Mouse (Mus musculus): Measurements from ENCODE around the gene 4930550C14Rik. TPM values are rescaled to one million over a fixed set of nuclear protein-coding genes. Genes with fewer than 3 reads are reported as not detected.

The 4930550C14Rik gene
- 0.12 TPM in 1 of 2 replicates, not detected in the other for polyA plus RNA-seq (2012; rRNA removed)

DNA sequence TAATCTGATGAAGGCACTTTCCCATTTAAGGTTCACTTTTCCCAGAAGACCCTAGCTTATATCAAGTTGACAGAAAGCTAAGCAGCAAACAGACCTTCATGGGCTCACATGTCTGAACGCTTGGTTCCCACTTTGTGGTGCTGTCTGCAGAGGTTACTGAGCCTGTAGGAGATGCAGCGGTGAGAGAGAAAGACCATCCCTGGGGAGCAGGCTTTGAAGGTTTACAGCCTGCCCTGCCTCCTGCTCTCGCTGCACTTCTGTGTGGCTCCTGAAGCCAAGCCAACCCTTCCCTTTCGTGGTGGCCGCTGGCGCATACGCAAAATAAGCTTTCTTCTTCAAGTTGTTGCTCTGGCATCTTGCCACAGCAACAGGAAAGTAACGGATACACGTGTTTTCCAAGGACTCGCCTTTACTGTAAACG is at the start of gene 4930550C14Rik:
4930550C14Rik (plus strand) TSS at position 35 of the 421 bp plus-strand sequence.
- 2% methylated on average over 11 of the region's 11 CpGs for WGBS
- no peak for DNase-seq (ENCODE audit: low read depth, low spot score)

DNA sequence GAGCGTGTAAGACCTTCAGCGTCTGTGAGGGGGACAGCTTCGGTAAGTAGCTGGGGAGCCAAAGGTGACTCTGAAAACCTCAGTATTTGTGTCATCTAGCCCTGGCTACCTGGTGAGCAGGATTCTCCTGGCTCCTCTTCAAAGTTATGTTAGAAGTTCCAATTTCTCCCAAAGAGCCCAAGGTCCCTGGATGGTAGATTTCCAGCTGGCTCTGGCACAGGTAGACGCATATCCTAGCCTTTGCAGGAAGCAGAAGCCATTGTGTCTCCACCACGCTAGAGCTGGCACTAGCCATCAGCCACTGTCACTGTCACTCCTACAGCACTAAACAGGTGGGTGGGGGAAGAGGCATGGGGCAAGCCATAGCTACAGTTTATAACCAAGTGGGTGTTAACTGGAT is 49.0 kb upstream of the 4930550C14Rik start:
- DNase-seq (ENCODE audit: low read depth, low spot score) = no peak
- 81% methylated on average over 5 of the region's 5 CpGs for WGBS

DNA sequence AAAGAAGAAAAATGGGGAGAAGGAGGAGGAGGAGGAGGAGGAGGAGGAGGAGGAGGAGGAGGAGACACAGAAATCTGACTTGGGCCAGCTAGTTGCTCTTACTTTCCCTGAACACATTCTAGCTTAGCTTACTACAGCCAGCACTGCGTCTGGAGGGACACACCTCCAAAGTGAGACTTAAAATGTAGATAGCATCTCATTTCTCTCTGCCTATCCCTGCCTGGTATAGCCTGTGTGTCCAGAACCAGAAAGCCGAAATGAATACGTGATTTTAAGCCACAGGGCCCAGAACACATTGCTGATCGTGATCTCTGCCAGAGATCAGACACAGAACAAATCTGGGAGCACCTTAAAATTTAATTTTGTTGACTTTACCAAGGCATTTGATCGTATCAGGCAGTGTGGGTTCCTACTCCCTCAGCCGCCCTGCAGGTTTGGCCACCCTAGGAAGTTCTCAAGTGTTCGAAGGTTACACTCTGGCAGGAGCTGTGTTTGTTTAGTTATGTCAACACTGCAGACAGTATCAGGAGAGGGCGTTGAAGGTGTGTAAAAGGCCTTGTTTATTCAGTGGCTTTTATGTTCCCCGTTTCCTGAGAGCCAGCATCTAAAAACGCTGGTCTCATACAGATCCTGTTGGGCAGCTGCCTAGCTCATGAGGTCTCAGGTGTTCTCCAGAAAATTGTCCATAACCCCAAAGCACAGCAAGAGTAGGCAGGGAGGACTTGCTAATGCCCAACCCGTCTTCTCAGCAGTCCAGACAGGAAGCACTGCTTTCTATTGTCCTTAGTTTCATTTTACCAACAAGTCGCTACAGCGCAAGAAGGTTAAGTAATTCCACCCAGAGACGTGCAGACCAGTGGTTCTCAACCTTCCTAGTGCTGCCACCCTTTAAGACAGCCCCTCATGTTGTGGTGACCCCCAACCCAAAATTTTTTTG is 45.6 kb upstream of the 4930550C14Rik start:
- WGBS = 19% methylated on average over 14 of the region's 14 CpGs
- DNase-seq (ENCODE audit: low read depth, low spot score) = peak; percentile 90

DNA sequence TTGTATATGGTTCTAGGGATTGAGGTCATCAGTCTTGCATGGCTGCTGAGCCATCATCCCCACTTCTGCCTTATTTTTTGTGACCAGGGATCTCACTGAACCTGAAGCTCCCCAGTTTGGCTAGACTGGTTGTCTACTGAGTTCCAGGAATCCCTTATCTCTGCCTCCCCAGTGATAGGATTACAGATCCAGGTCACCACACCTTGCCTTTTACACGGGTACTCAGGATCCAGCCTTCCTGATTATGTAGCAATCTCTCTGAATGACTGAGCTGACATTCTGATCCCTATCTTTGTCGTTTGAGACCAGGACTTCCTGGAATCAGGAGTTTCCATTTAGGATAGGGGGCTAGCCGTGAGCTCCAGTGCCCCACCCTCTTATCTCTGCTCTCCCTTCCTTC is 30.8 kb upstream of the 4930550C14Rik start:
- DNase-seq (ENCODE audit: low read depth, low spot score) = no peak
- 31% methylated on average over 3 of the region's 3 CpGs for WGBS

DNA sequence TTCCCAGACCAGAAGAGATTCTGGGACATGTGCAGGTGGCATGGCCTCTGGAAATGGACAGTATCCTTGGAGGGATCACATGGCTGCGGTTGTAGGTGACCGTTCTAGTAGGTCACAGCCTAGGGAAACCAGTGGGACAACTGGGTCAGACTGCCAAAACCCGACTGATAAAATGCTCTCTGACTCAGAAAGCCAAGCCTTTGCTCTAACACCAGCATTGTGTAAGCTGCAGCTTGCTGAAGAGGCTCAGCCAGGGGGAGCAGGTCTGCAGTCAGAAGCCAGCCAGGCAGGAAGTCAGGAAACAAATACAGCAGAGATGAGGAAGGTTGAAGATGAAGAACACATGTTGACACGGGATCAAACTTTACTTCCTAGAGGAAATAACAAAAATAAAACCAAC is 26.2 kb upstream of the 4930550C14Rik start:
- no peak for DNase-seq (ENCODE audit: low read depth, low spot score)
- 27% methylated on average over 4 of the region's 4 CpGs for WGBS

DNA sequence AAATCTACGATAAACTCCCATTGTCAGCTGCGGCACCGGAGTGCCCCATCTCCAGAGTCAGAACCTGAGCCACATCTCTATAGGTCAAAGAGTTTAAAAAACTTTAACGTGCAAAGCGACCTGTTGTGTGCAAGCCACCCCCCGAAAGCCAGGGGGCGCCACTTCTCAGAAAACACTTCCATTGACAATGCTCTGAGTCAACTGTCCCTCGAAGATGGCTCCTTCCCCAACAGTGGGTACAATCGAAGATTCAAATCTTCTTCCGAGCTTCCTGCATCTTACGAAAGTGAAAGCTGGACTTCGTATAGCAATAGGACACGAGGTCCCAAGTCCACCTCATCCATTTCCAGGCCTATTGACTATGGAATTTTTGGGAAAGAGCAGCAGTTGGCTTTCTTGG is 25.3 kb upstream of the 4930550C14Rik start:
- WGBS = 66% methylated on average over 13 of the region's 13 CpGs
- no peak for DNase-seq (ENCODE audit: low read depth, low spot score)

DNA sequence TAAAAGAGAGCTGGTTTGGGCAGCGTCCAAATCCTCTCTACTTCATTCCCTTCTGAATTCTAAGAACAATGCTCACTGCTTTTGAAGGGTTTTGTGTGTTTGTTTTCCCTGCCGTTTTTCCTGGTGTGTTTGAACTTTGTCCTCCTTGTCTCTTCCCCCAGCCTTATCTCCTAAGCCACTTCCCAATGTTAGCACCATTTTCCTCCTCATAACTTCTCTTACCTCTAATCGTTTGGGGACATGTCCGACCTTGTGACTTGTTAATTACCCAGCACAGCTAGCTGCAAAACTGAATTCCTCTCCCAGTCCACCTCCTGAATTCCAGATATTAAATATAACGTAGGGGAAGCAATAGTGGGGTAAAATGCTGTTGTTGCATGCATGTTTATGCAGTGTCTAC is 24.5 kb upstream of the 4930550C14Rik start:
- no peak for DNase-seq (ENCODE audit: low read depth, low spot score)
- 18% methylated on average over 5 of the region's 5 CpGs for WGBS

DNA sequence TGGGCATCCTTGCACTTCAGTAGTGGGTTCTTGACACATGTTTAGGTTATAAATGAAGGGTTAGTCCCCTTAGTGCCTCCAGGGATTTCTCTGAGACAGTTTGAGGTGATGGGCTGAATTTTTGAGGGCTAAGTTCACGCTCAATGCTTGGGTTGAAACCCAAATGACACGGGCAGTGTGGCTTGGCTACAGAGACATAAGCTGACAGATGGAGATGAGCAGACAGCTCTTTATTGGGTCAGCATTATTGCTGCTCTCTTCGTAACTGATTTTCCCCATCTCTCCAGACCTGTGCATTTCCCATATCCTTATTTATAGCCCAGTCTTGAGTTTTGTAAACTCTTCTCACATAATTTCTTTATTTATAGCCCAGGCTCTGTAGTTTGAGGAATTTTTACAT is 24.0 kb upstream of the 4930550C14Rik start:
- no peak for DNase-seq (ENCODE audit: low read depth, low spot score)
- WGBS = 78% methylated on average over 3 of the region's 3 CpGs

DNA sequence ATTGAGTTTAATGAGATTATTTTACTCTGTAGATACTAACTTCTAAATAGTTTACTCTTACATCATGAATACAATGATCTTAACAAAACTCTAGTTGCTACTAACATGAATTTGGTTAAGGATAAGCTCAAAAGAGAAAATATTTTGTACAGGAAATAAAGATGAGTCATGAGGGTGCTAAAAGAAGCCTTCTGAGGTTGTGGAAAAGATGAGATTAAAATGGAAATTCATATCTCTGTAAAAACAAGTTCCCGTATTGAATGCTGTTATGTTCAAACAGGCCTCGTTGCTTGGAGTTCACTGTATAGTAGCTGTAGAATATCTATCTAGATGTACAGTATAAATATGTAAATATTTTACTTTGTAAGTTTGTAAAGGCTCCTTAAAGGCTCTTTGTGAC is 21.5 kb upstream of the 4930550C14Rik start:
- 75% methylated on average over 2 of the region's 2 CpGs for WGBS

DNA sequence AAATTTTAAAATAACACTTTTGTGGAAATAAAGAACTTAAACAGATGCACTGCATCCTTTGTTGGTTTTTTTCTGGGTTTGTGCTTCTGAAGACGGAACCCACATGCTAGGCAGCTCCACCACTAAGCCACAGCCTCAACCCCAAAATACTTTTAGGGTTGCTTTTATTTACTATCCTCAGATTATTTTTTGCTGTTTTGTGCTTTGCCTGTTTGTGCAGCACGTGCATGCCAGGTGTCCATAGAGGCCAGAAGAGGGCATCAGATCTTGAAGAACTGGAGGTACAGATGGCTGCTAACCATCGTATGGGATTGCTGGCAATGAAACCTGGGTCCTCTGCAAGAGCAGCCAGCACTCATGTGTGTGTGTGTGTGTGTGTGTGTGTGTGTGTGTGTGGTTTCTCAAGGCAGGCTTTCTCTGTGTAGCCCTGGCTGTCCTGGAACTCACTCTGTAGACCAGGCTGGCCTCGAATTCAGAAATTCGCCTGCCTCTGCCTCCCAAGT is 21.0 kb upstream of the 4930550C14Rik start:
- no peak for DNase-seq (ENCODE audit: low read depth, low spot score)
- 77% methylated on average over 5 of the region's 5 CpGs for WGBS

More for the DNA sequence above, 21.5 kb upstream of the 4930550C14Rik start:
- no peak for DNase-seq (ENCODE audit: low read depth, low spot score)

DNA sequence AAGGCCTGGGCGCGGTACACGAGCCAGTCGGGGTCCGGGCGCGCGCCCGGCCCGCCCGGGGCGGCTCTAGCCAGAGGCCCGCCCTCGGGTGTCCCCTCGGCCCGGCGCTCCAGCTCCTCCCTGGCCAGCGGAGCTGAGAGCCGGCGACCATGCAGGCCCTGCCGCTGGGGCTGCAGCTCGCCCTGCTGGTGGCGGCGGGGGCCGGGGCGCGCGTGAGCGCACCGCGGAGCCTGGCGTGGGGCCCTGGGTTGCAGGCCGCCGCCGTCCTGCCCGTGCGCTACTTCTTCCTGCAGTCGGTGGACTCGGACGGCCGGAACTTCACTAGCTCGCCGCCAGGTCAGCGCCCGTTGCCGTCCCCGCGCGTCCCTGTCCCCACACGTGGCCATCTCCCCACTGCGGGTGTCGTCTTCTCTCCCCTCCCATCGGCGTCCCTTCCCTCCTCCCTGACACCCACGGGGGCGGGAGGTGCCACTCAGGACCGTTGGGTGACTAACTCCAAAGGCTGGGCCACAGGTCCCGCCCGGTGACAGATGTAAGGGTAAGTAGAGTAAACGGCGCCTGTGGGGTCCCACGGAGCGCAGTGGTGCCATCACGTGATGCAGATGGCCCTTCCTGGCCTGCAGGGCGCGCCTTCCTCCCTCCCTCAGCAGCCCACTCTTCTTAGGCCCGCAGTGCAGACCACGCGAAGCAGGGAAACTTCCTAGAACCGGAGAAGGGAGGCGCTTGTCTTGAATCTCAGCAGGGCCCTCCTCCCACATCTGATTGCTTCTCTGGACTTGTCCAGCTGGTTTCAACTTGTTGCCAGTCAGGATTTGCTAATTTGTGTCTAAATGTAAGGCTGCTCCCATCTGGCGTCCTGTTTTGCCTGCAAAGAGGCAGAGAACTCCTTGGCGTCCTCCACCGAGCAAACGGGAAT is 17.9 kb upstream of the 4930550C14Rik start, which contains the start of gene Kdelc2:
Kdelc2 (plus strand) TSS at position 75 of the 916 bp plus-strand sequence.
- DNase-seq (ENCODE audit: low read depth, low spot score) = no peak
- under 1% methylated on average over 75 of the region's 75 CpGs for WGBS

DNA sequence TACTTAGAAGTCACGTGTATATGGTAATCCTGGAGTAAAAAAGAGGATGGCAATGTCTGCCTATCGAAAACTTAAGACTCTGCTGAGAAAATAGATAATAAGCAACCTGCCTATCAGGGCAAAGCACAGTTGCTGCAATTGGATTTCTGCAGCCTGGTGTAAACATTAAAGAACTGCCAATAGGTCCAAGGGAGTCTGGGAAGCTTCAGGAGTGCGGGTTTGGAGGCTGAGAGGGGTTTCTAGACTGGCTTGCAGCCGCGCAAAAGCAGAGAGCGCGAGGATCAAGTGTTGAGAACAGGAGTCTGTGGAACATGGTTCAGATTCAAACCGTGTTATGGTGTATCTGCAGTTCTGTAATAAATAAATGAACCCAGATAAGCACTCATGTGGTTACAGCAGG is 17.3 kb upstream of the 4930550C14Rik start:
- DNase-seq (ENCODE audit: low read depth, low spot score) = no peak
- 7% methylated on average over 8 of the region's 8 CpGs for WGBS

DNA sequence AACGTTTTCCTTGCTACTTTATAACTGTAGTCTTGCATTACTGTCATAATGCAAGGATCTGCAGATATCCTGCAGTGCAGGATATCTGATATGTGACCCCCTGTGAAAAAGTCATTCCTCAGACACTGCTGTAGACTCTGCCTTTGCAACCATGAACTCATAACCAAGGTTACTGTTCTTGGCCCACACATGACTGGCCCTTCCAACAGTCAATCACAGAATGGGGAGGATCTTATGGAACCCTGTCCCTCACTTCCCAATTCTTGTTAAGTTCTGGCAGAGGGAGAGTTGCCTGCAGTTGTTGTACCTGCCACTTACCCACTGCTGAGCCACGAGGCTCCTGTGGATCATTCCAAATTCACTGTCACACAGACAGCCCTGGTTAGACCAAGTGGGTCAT is 14.7 kb upstream of the 4930550C14Rik start:
- DNase-seq (ENCODE audit: low read depth, low spot score) = no peak
- WGBS = 26% methylated on average over 2 of the region's 2 CpGs

DNA sequence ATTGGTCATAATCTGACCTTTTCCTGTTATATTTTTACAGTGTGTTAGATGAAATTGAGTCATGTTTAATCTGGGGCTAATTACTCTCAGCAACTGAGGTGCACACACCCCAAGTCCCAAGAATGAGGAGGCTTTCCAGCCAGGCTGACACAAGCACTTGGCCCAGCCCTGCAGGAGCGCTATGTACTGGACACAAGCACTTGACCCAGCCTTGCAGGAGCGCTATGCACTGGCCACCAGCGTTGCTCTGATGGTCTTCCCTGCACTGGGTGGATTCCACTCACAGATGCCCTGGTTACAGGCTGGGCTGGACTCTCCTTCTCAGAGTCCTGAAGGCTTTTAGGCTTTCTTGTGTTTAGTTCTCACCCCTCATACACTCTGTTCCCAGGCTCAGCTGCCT is 13.0 kb upstream of the 4930550C14Rik start:
- WGBS = 72% methylated on average over 3 of the region's 3 CpGs
- no peak for DNase-seq (ENCODE audit: low read depth, low spot score)

DNA sequence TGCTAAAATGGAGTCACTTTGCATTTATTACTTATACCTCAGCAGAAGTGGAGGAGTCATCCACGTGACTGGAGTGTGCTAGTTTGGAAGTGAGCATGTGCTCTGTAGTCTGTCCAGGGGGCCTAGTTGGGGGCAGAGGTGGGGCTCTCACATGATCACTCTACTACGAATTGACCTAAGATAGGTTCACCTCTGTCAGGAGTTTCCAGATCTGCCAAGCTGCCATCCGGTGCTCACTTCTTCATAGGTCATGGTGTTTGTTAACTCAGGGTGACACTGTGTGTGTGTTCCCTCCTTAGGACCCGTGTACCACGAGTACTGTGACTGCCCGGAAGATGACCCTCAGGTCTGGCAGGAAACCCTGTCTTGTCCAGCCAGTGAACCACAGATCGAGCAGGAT is 12.0 kb upstream of the 4930550C14Rik start:
- no peak for DNase-seq (ENCODE audit: low read depth, low spot score)
- WGBS = 84% methylated on average over 7 of the region's 7 CpGs

DNA sequence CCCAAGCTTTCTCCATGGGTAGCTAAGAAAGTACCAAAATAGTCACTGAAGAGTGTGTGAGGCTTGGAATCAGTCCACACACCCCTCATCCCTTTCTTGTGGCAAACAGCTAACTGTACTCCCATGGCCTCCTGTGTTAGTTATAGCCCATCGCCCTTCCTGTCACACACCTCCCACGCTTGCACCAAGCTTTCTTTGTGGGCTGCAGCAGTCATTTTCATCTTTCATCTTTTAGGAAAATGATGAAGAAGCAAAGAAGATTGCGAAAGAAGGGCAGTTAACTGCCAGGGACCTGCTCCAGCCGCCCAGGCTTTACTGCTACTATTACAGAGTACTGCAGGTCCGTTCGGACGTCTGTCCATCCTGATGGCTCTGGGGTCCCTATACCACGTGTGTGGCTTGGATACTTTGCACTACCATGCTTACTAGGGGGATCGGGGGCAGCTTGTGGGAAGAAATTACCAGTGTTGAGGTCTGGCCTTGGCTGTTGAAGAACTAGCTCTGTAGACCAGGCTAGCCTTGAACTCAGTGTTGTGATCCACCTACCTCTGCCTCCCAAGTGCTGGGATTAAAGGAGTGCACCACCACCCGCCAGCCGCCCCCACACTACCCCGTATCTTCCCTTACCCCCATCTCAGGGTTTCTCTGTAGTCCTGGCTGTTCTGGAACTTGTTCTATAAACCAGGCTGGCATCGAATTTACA is 4.3 kb upstream of the 4930550C14Rik start:
- 61% methylated on average over 13 of the region's 13 CpGs for WGBS
- no peak for DNase-seq (ENCODE audit: low read depth, low spot score)

DNA sequence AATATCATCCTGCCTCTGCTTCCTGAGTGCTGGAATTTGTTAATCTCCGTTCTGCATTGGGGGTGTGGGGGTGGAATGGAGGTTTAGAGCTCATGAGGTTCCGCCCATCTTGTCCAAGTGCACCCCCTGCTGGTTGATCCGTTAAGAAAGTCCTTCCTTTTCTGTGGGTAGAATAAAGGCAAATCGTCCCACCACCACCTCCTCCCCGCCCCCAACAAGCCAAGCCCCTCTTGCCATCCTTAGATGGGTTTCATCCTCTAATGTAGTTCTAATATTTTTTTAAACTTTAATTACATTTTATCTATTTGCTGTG is 3.8 kb upstream of the 4930550C14Rik start:
- no peak for DNase-seq (ENCODE audit: low read depth, low spot score)
- WGBS = 14% methylated on average over 5 of the region's 5 CpGs

DNA sequence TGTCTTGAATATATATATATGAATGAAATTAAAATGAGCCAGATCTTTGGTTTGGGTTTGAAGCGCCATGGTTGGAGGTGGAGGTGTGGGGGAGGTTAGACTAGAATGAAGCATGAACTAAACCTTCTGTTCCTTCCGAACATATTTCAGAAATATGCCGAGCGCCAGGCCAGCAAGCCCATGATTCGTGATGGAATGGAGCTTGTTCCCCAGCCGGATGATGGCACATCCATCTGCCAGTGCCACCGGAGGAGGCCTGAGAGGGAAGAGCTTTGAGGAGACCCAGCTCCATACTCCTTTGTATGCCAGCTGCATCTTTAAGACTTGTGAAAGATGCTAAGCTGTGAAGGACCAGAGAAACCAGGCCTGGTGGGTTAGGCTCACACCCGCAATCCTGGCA is 2.6 kb upstream of the 4930550C14Rik start:
- no peak for DNase-seq (ENCODE audit: low read depth, low spot score)
- 96% methylated on average over 8 of the region's 8 CpGs for WGBS

DNA sequence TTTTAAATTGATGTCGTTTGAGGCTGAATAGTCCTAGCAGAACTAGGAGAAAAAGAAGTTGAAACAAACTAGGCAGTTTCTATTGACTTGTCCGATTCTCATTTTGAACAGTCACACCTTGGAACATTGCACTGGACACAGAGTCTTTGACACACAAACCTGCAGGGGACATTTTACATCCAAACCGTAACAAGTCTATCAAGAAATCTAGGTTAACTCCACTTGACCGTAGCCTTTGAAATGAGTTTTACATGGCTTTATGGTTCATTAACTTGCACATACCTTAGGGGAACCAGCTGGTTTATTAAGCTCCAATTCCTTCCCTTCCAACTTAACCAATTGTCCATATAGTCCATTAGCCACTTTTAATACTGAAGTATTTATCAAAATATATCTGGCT is 1.4 kb upstream of the 4930550C14Rik start:
- DNase-seq (ENCODE audit: low read depth, low spot score) = no peak

DNA sequence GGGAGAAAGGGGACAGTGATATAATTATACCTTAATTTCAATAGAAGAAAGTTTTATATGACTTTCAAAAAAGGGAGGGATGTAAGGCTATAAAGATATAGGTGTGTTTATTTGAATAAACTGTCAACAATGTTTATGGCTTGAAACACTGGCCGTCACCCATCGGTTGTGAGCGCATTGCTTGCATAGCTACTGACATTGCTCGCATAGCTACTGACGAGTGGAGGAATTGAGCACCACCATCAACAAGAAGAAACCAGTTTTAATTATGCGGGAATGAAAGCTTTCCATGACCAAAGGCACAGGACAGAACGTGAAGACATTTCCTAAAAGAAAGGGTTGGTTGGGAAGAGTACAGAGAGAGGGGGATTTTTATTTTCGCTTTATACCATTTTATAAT is 979 bp upstream of the 4930550C14Rik start:
- WGBS = 53% methylated on average over 8 of the region's 8 CpGs
- DNase-seq (ENCODE audit: low read depth, low spot score) = no peak

More for the DNA sequence above, 1.4 kb upstream of the 4930550C14Rik start:
- 85% methylated on average over 4 of the region's 4 CpGs for WGBS

Data from large intestine, adult 2 months (tissue).